Comparison of ENCODE assay signal across 13 mouse cellular contexts in the genomic region with DNA sequence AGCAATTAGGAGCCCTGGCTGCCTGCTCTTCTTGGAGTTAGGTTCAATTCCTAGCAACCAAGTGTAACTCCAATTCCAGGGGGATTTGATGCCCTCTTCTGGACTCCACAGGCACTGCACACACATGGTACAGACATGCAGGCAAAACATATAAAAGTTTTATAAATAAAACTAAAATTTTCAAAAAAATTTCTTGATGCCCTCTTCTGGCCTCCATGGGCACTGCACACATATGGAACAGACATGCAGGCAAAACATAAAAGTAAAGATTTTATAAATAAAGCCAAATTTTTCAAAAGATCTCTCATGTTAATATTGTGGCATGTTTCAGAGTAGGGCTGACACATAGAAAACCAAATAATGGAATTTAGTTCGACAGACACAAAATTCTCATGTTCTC.
"Had no signal": no experiment of that assay in that cellular context is flagged by ENCODE, and none has a peak within 500 bp of the region (broad histone marks: within the 10 kb centered on the region; RNA-seq: fewer than 3 reads in every experiment).

No protein-coding gene starts in this region.

- ATAC-seq: liver, embryonic 12.5 days had no signal

- DNase-seq: kidney, postnatal 36 days; lung, embryonic 14.5 days; lung, postnatal 10 days; lung, postnatal 4 days; midbrain, embryonic 14.5 days; thymus, postnatal 14 days had no signal

- H3K4me2 ChIP-seq: limb, embryonic 15.5 days; liver, embryonic 12.5 days; lung, embryonic 14.5 days; neural tube, embryonic 12.5 days had no signal

- H3K27ac ChIP-seq: kidney, postnatal 0 days; limb, embryonic 15.5 days; liver, embryonic 12.5 days; midbrain, embryonic 10.5 days; neural tube, embryonic 12.5 days; stomach, postnatal 0 days had no signal

- H3K9ac ChIP-seq: limb, embryonic 15.5 days; liver, embryonic 12.5 days; lung, embryonic 14.5 days; neural tube, embryonic 12.5 days had no signal

- H3K27me3 ChIP-seq: limb, embryonic 15.5 days; liver, embryonic 12.5 days; neural tube, embryonic 12.5 days had no signal

- H3K4me3 ChIP-seq: limb, embryonic 15.5 days; liver, embryonic 12.5 days; midbrain, embryonic 10.5 days; myocyte; neural tube, embryonic 12.5 days had no signal

- H3K4me1 ChIP-seq: neural tube, embryonic 12.5 days had no signal
